Mouse (Mus musculus) cerebellum, postnatal 14 days (tissue): ENCODE results near the gene Ddr2.

ENCODE experiments used
- DNase-seq, 2 experiments: peaks; one replicate each; pipeline ENCODE4 v3.0.0; 2021; ENCODE audit warnings: mixed read lengths in 2 of 2

The Ddr2 gene

GRCm38 (mm10) chr1:169946004-169946403, 164.6 kb downstream of the Ddr2 start:
- DNase-seq: no peak

- peak; percentile 62 to 78 for DNase-seq
Observed at GRCm38 (mm10) chr1:169939345-169939744, 171.2 kb downstream of the Ddr2 start.

- DNase-seq: peak; percentile 76 to 80
Observed at GRCm38 (mm10) chr1:169934005-169934725, 176.4 kb downstream of the Ddr2 start.

DNA sequence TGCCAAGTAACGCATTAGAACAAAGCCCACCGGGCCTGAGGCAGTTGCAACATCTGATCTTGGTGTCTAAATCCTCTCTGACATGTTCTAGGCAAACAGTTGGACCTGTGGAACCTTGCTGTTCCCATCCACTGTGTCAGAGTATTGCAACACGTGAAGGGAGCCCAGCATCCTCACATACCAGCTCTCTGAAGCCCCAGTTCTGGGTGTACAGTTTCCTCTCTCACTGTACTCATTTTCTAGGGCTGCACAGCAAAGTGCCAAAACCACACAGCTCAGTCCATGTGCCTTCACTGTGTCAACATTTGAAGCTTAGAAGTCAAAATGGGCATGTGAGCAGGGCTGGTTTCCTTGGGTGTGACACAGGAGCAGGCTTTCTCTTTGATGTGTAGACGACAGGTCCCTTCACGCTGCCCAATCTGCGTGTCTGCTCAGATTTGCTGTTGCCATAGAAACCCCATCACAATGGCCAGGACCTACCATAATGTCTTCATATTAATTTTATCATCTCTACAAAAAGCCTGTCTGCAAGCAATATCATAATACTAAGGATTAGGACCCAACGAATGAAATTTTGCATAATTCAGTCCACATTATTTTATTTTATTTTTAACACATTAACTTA, 178.3 kb downstream of the Ddr2 start:
- no peak for DNase-seq

DNA sequence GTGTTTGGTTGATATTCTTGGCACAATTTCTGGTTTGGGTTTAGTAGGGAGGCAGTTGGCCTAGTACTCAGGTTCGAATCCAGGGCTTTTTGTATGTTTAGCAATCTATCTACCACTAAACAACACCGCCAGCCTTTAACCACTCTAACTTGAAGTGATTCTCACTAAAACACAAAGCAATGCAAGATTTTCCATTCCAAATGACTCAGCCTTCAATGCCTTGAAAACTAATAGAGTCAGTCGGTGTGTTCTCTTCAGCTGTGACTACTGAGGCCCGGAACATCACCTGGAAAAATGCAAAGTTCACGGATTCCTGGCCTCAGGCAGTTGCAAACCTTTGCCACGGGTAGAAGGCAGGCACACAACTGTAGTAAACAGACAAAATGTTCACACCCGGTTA, 178.9 kb downstream of the Ddr2 start:
- DNase-seq: no peak

- DNase-seq: peak in 1 of 2 experiments; percentile 19
Observed at GRCm38 (mm10) chr1:169928454-169928971, 182.0 kb downstream of the Ddr2 start, which contains the start of gene Ccdc190. TSS of gene Ccdc190 (plus strand) at chr1:169928648.

- DNase-seq: no peak
Observed at GRCm38 (mm10) chr1:169927753-169928369, 182.7 kb downstream of the Ddr2 start.

DNA sequence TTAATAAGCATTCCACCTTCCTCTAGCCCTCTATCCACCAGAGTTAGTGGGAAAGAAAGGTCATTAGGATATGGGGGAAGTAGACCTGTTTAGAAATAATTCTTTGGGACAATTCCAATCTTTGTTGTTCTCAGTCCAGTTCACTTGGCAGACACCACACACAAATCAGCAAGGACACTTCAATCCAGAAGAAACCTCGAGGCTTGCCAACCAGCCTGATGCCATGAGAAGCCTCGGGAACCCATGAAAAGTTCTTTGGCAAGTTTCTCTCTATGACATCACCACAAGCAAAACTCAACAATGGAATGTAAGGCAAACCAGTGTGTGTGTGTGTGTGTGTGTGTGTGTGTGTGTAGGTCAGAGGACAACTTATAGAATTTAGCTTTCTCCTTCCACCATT, 186.0 kb downstream of the Ddr2 start:
- DNase-seq: no peak
